Mouse (Mus musculus) lung, postnatal 10 days (tissue): ENCODE data around the gene Hdlbp.
"Not testable (repeated sequence)": the region's sequence is repeated elsewhere in the genome, so short reads cannot be mapped to it uniquely, and the experiment has no call there.

Experiments
- DNase-seq: peaks from one replicate; pipeline ENCODE4 v3.0.0; 2021

Hdlbp gene

DNA sequence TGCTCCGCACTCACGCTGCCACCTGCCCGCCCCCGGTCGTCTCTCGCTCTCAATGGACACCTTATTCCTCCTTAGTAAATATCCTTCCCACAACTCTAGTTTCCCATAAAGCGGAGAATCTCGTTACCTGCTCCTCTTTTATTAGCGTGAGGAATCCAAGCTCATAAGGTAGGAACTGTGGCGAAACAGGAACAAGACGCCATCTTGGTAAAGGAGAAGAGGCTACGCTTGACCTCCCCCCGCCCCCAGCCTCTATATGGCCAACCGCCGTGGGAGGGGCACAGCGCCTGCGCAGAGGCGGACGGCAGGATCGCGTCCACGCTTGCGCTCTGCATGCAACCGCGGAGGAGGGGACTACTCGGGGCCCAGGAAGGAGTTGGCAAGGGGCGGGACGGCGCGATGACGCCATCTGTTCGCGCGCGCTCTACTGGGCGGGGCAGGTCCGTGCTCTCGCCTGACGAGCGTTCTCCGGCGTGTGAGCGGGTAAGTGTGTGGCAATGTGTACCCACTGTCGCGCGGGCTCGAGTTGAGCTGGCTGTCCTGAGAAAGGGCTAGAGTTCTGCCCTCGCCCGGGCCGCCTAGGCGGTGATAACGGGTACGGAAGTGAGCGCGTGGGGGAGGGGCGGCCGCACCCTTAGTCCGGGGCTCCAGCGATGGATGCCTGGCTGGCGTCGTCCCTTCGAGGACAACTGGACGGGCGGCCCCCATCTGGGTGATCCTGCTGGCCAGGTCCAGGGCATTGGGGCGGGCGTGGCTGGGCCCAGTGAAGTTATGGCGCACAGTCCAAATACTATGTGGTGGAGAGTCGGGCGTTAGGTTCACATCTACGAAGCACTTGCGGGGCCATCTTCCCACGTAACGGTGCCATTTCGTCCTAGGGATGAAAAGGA lies at the start of gene Hdlbp:
TSS of gene Hdlbp (minus strand) at position 230 of the 890 bp plus-strand sequence.
- peak; percentile 100 for DNase-seq

DNA sequence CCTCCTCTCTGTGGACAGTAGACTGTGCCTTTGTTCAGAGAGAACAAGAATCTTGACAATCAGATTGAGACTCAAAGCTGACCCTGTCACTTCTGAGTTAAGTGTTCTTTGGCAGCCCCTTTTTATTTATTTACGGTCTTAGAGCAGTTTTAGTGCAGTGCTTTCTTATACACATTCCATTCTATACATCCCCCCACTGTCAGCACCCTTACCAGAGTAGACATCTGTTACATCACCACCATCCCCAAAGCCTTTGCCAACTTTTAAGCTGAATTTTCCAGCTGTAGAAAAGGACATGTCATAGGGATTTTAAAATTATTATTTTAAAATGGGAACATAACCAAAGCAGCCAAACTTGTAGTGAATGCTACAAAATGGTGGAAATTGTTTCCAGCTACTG lies 43.7 kb upstream of the Hdlbp start:
- no peak for DNase-seq

- DNase-seq, result no peak
Observed at GRCm38 (mm10) chr1:93521491-93521890, 42.9 kb upstream of the Hdlbp start.

- DNase-seq, result no peak
Observed at GRCm38 (mm10) chr1:93513221-93513620, 34.6 kb upstream of the Hdlbp start.

- DNase-seq, result no peak
Observed at GRCm38 (mm10) chr1:93512351-93512690, 33.7 kb upstream of the Hdlbp start.

GRCm38 (mm10) chr1:93511585-93512350 lies 33.2 kb upstream of the Hdlbp start, which contains the start of gene Farp2:
Gene Farp2, plus strand, starts transcription at chr1:93512079.
- DNase-seq, result peak; percentile 98

DNA sequence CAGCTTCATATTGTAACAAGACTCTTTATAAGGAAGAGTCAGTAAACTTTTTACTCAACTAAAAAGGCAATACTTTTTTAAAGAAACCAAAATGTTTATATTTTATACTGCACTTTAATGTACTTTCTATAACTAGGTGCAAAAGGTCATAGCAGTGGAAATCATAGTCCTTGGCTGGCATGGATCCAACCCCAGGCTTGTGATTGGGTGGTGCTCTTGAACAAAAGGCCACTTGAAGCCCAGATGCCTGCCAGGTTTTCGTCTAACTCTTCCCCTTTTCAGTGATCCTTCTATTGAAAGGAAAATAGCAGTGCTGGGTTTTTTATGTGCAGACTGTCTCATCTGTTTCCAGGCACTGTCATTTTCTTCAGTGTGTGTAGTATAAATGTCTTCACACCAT lies 30.0 kb upstream of the Hdlbp start:
- DNase-seq, result not testable (repeated sequence)

DNA sequence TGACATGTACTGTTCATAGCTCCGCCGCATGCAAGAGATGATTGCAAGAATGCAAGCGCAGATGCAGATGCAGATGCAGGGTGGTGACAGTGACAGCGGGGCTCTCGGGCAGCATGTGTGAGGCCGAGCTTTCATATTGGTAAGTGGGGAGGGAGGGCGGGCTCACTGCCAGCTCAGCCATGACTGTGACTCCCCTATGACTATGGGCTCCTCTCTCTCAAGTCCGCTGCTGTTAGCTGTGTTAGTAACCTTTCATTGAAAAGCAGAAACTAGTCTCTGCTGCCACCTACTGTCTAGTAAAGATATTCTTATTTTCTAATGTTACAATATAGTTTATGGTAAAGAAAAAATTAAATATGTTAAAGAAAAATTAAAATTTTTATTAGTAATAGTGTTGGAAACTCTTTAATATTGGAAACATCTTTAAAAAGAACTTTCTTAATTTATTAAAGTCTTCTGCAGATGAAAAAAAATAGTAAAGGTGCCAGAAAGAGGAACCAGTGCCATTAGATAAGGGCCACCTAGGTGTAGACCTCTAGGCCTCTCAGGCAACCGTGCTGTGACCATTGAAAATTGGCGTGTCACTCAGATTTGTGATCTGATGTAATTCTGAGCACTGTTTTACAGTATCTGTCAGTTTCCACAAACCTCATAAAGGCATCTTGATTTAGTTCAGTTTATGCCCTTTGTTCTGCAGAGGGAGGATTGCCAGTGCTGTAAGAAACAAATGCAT lies 28.5 kb upstream of the Hdlbp start:
- DNase-seq, result peak; percentile 26

DNA sequence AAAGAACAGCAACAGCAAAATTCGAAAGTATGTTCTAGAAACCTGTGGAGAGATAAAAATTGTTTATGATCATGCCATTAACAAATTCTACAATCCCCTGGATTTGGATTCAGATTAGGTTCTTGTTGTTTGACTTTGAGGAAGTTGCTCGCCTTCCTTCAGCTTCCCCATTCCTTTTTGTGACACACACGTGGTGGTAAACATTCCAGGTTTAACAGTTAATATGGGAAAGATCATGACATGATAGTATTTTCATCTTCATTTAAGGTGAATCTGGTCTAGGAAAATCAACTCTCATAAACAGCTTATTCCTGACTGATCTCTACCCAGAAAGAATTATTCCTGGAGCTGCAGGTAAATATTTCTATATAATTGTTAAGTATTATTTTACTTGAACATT lies 16.7 kb upstream of the Hdlbp start:
- no peak for DNase-seq

DNA sequence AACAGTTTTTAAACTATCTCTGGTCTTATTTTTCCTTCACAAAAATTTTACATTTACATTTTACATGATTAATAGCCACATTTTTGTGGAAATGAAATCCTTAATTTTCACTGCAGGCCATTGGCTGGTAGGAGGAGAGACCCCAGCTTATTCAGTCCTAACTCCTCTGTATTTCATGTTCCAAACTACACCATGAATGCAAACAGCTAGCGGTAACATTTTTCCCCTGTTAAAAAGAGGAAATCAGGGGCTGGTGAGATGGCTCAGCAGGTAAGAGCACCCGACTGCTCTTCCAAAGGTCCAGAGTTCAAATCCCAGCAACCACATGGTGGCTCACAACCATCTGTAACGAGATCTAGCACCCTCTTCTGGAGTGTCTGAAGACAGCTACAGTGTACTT lies 7.7 kb upstream of the Hdlbp start:
- not testable (repeated sequence) for DNase-seq

DNA sequence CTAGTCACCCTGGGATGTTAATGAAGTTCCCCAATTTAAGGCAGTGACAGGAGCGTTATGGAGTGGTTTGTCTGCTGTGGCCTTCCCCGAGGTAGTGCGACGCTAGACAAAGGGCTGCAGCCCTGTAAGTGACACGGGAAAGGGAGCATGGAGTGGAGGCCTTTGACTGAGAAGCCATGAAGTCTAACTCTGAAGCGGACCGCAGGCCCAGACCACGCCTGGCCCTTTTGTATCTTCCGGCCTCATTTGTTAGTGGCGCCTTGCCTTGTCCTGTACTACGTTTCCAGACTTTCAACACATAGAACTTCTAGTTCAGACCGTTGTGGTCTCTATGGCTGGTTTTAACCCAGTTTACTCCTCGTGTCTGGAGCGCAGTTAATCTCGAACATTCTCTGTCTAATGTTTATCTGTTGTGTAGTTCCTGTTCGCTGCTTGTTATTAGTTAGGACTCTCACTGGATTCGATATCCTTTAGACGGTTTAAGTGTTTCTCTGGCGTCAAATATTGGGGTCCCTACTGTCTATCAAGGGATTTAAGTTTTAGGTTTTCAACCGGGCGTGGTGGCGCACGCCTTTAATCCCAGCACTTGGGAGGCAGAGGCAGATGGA lies 965 bp upstream of the Hdlbp start:
- peak; percentile 35 for DNase-seq

- peak; percentile 99 for DNase-seq
Observed at GRCm38 (mm10) chr1:93477758-93478585, 643 bp downstream of the Hdlbp start.

GRCm38 (mm10) chr1:93475694-93476093 lies 2.9 kb downstream of the Hdlbp start:
- DNase-seq, result no peak

DNA sequence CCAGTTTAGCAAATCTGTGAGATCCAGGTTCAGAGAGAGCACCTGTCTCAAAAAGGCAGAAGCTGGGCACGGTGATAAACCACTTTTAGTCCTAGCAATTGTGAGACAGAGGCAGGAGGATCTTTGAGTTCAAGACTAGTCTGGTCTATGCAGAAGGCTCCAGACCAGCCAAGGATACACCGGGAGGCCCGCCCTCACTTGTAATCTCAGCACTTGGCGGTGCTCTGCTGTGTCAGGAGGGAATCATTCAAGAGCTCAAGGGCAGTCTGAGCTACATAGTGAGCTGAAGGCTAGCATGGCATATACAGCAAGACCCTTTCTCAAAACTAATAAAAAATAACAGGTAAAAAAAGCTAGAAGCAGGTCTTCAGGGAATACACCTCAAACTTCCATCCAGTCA lies 10.0 kb downstream of the Hdlbp start:
- no peak for DNase-seq

- DNase-seq, result no peak
Observed at GRCm38 (mm10) chr1:93465746-93466145, 12.9 kb downstream of the Hdlbp start.

DNA sequence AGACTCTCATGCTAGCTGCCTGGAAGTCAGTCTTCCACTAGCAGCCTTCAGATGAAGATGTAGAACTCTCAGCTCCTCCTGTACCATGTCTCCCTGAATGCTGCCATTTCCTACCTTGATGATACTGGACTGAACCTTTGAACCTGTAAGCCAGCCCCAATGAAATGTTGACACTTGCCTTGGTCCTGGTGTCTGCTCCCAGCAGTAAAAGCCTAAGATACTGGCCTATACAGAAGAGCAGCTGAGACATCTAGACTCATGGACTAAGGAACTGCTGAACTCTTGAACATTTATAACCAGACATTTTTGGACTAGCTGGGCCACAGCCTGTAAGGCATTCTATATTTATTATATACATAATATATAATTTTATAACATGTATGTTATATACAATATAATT lies 13.5 kb downstream of the Hdlbp start:
- no peak for DNase-seq

DNA sequence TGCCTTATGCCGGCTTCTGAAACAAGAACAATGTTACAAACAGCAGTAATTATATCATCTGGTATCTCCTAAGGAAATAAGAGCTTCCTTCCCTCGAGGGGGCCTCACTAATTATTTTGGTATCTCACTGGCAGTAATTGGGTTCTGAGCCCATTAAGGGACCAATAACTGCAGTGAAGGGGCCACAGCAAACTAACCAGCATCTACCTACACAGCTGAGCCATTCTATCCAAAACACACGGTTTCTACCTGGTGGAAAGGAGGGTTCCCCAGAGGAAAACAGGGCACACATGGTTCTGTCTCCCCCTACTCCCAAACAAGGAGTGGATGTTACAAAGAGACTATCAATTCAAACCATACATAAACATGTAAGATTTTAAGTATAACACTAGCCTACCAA lies 19.5 kb downstream of the Hdlbp start:
- no peak for DNase-seq

- DNase-seq, result no peak
Observed at GRCm38 (mm10) chr1:93458357-93458756, 20.3 kb downstream of the Hdlbp start.

- no peak for DNase-seq
Observed at GRCm38 (mm10) chr1:93453721-93454255, 24.8 kb downstream of the Hdlbp start.

DNA sequence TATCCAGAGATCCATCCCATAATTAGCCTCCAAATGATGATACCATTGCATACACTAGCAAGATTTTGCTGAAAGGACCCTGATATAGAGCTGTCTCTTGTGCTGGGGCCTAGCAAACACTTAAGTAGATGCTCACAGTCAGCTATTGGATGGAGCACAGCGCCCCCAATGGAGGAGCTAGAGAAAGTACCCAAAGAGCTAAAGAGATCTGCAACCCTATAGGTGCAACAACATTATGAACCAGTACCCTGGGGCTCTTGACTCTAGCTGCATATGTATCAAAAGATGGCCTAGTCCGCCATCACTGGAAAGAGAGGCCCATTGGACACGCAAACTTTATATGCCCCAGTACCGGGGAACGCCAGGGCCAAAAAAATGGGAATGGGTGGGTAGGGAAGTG lies 28.5 kb downstream of the Hdlbp start:
- DNase-seq, result not testable (repeated sequence)

- DNase-seq, result no peak
Observed at GRCm38 (mm10) chr1:93445822-93446162, 32.8 kb downstream of the Hdlbp start.
